In the genomic region with DNA sequence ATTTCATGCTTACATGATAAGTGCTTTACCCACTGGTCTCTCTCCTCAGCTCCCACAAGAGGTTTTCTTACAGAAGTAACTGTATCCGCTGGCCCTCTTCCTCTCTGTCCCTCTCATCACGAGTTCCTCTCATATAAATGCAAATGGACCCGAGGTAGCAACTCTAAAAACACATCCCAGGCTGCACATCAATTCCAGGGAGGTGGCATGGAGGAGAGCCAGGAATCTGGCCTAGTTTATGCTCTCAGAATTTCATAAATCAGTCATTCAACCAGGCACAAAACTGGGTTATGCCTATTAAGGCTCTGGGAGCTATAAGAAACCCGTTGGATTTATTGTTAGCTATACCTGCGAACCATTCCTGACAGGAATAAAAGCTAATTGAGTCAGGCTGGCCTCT, we compare ENCODE assay signal across 13 mouse cellular contexts.
DNase-seq lines count a peak whose midpoint lies in the region.
"Had no signal": no experiment of that assay in that cellular context is flagged by ENCODE, and none has a peak within 500 bp of the region (broad histone marks: within the 10 kb centered on the region; RNA-seq: fewer than 3 reads in every experiment).

No protein-coding gene starts in this region.

- DNase-seq in cerebellum, postnatal 36 days: peak; percentile 7 to 13
- no peak for DNase-seq in cerebellum, adult 11 months
- DNase-seq in kidney, adult 18-20 months: peak; percentile 8
- DNase-seq in kidney, postnatal 4 days: no peak
- DNase-seq in right cerebral cortex, adult 18-20 months: peak; percentile 57
- DNase-seq in right cerebral cortex, postnatal 25 days: no peak
- no peak for DNase-seq in lung, postnatal 4 days
- DNase-seq: adrenal gland, postnatal 25 days; gastrocnemius, postnatal 10 days; heart, postnatal 10 days; lung, embryonic 14.5 days; spleen, adult 18-20 months; thymus, postnatal 14 days had no signal

Comparison
In these comparisons a context has a peak if more than half of its experiments do, and no peak if none do; other contexts are left out.
1. DNase-seq: peak in cerebellum, postnatal 36 days (2 of 2), kidney, adult 18-20 months (single experiment) and right cerebral cortex, adult 18-20 months (single experiment); none in cerebellum, adult 11 months (single experiment), kidney, postnatal 4 days (0 of 2), right cerebral cortex, postnatal 25 days (single experiment) and lung, postnatal 4 days (0 of 2).